Mouse (Mus musculus) forebrain, embryonic 11.5 days (tissue): ENCODE results near the gene Ctso. TPM values are rescaled to one million over a fixed set of nuclear protein-coding genes. Genes with fewer than 3 reads are reported as not detected.

Experiments used
- ATAC-seq: fragments of 200-750 bp; cut with Nextera tagmentation; replicated peaks from 2 replicates; pipeline ENCODE4 v1.8.0; 2017; ENCODE audit warnings: moderate TSS enrichment; ENCODE audit not compliant: low FRiP score
- DNase-seq: peaks from one replicate; pipeline ENCODE4 v3.0.0-alpha.2; 2017; ENCODE audit warnings: low spot score
- H3K27ac ChIP-seq: fragments of 300-500 bp; sonication (generic); 2 replicates; pipeline ENCODE4 v1.5.1; 2014; ENCODE audit warnings: low read depth, low read length
- H3K27me3 ChIP-seq: fragments of 300-500 bp; sonication (generic); 2 replicates; pipeline ENCODE4 v1.6.1; 2014; ENCODE audit warnings: mild to moderate bottlenecking, low read length, mixed read lengths; ENCODE audit not compliant: control insufficient read depth, insufficient read depth
- H3K36me3 ChIP-seq: fragments of 300-500 bp; sonication (generic); 2 replicates; pipeline ENCODE4 v1.6.1; 2014; ENCODE audit warnings: mild to moderate bottlenecking, low read length, moderate library complexity, mixed read lengths; ENCODE audit not compliant: control insufficient read depth, insufficient read depth
- H3K4me1 ChIP-seq: fragments of 300-500 bp; sonication (generic); replicated peaks from 2 replicates; pipeline ENCODE4 v1.6.1; 2014; ENCODE audit warnings: low read length, mixed read lengths; ENCODE audit not compliant: control insufficient read depth, insufficient read depth
- H3K4me2 ChIP-seq: fragments of 300-500 bp; sonication (generic); 2 replicates; pipeline ENCODE4 v1.6.1; 2014; ENCODE audit warnings: low read depth, mild to moderate bottlenecking, low read length, moderate library complexity, mixed read lengths; ENCODE audit not compliant: severe bottlenecking
- H3K4me3 ChIP-seq: fragments of 300-500 bp; sonication (generic); 2 replicates; pipeline ENCODE4 v1.5.1; 2014; ENCODE audit warnings: low read depth, low read length
- H3K9ac ChIP-seq: fragments of 300-500 bp; sonication (generic); 2 replicates; pipeline ENCODE4 v1.6.1; 2014; ENCODE audit warnings: low read length
- H3K9me3 ChIP-seq: fragments of 300-500 bp; sonication (generic); 2 replicates; pipeline ENCODE4 v1.6.1; 2016; ENCODE audit warnings: low read length, mixed read lengths; ENCODE audit not compliant: control insufficient read depth
- WGBS: fragments of 180-500 bp; shearing (Covaris S2); extraction: QIAGEN DNeasy Blood & Tissue Kit; methylation state at CpG from one replicate; pipeline ENCODE4 v1.1.7; 2014; 5-methylcytosine and 5-hydroxymethylcytosine counted together
- polyA plus RNA-seq: library from polyadenylated mRNA; unstranded; fragments of >200 nt; fragmentation: Nextera tagmentation; extraction: Ambion mirVana; gene quantifications from 2 replicates; pipeline ENCODE4 v1.2.1, GENCODE M21; 2014

Gene Ctso
- 5.2 and 5.8 TPM in 2 replicates for polyA plus RNA-seq

DNA sequence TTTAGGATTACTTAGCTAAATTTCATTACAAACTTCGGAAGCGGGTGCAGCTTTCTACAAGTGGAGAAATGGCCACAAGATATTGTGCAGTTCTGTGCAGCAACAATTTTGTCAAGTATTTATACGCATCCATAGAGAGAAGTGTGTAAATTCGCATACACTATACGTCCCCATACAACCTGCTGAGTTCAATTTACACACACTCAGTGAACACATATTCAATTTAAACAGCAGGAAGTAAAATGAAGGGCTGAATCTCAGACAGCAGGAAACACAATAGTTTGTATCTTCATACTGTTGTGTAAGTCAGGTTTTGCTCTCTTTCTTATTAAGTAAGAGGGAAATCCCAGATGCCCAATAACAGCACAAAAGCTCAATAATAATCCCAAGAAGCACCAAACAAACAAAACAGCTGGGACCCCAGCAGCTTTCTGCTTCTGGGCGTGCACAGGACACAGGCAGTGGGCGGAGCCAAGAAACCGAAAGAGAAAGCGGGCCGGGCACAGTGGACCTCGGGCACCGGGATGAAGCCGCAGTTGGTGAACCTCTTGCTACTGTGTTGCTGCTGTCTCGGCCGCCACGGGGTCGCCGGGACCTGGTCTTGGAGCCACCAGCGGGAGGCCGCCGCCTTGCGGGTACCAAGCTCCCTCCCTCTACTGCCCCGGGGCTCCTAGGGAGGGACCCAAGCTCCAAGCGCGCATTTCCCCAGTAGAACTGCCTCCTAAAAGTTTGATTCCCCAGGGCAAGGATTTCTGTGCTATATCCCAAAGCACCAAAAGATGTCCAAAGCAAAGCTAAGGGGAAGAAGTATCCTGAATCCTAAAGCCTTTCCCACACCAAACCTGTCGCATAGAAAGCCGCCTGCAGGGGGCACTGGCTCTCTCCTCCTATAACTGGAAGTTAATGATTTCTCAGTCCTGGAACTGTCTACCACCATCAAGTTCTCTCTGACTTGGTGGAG lies at the start of gene Ctso:
Gene Ctso, plus strand, starts transcription at position 461 of the 961 bp plus-strand sequence.
- Histone ChIP-seq H3K27me3 (no peaks in the 10 kb centered on the region), H3K9me3 (no peaks in the 10 kb centered on the region), H3K27ac (no peak within 1 kb of the TSS), H3K4me1 (no peaks in the 10 kb centered on the region), H3K4me2 (peak within 1 kb of the TSS; percentile 51), H3K36me3 (no peaks in the 10 kb centered on the region), H3K9ac (peak within 1 kb of the TSS; percentile 84), H3K4me3 (peak within 1 kb of the TSS; percentile 71)
- 9% methylated on average over 27 of the region's 27 CpGs for WGBS
- peak; percentile 88 for DNase-seq
- peak; percentile 92 for ATAC-seq

DNA sequence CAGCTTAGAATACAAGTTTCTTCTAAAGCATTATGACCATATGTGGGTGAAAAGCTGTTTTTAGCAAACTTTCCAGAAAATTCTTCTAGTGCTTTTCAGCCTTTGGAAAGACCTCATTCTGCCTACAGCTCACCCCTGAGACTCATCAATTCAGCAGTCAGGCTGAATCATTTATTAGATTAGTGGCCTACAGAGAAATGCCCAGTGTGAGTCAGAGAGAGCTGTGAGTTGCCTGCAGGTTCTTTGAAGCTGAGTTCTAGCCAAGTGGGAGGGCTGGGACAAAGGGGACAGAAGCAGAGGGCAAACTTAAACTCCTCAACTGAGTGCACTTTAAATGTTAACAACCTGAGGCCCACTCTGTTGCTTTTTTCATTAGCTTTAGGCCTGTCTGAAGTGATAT lies 48.5 kb upstream of the Ctso start:
- no peak for DNase-seq
- Histone ChIP-seq H3K4me2 (no peak overlapping the region), H3K27me3 (no peaks in the 10 kb centered on the region), H3K4me3 (no peak overlapping the region), H3K9ac (no peak overlapping the region), H3K36me3 (no peaks in the 10 kb centered on the region), H3K9me3 (no peaks in the 10 kb centered on the region), H3K4me1 (no peaks in the 10 kb centered on the region), H3K27ac (no peak overlapping the region)
- no peak for ATAC-seq

DNA sequence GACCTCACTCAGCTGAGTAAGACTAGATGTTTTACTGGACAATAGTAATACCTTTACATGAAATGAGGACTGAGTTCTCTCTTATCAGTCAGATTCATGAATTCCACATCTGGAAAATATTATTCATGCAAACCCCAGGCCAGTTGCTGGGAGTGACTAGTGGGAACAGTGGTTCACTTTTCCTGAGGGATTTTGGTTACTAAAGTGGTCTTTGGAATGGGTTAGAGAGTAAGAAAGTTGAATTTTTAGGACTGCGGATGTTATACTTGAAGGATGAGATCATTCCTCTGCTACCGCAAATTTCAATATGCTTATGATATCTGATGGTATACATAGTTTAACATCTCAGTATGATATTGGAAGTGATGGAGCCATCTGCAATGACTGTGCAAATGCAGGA lies 46.8 kb upstream of the Ctso start:
- Histone ChIP-seq H3K36me3 (no peaks in the 10 kb centered on the region), H3K9me3 (no peaks in the 10 kb centered on the region), H3K4me3 (no peak overlapping the region), H3K4me2 (no peak overlapping the region), H3K4me1 (no peaks in the 10 kb centered on the region), H3K9ac (no peak overlapping the region), H3K27me3 (no peaks in the 10 kb centered on the region), H3K27ac (no peak overlapping the region)
- DNase-seq (no peak), ATAC-seq (no peak)
- 96% methylated on average over 2 of the region's 2 CpGs for WGBS

DNA sequence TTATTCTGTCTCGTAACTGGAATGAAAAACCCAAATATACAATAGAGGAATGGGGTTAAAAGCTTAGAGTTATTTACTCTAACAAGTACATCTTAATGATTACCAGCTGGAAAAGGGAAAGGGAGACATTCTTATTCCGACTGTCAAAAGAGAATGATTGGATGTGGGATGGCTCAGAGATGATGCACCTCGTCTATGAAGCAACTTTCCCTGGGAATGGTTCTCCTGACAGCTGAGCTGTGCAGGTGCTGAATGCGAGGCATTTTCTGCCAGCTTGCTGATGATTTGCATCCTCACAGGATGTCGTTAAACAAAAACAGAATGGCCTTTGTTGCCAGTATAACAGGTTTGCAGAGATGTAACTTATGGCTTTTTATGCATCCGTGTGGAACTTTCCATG lies 43.3 kb upstream of the Ctso start:
- no peak for DNase-seq
- 76% methylated on average over 6 of the region's 6 CpGs for WGBS
- no peak for ATAC-seq

DNA sequence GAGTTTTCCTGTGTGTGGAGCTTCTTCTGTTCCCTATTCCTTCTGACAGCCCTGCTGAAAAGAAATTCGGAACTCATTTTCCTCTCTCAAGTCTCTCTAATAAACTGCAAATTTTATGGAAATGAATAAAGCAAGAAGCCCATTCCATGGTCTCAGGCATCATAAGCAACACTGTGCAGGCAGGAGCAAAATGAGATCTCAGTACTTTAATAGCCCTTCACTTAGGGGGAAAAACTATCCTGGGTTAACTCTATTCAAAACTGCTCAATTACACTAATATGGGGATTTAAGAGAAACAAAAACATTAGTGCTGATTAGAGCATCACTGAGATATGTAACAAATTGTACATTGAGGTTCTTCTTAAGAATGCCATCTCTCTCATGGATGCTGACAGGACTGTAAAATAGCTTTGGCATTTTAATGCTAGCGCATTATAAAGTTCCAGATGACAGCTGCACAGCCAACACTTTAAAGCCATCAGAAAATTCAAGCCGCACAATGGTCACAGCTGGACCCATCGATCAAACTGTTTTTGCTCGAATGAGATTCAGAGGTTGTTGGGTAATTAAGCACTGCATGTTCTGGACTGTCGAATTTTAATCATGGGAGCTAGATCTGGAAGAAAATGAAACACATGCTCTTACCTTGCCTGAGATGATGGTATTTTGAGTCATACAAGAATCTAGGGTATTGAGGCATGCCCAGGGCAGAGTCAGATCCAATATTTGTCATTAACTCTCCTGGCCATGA lies 21.9 kb upstream of the Ctso start:
- no peak overlapping the region for H3K27ac ChIP-seq
- peak; percentile 74 for ATAC-seq

More for the DNA sequence above, 43.3 kb upstream of the Ctso start:
- no peak overlapping the region for H3K27ac ChIP-seq
- no peak overlapping the region for H3K4me3 ChIP-seq
- no peak overlapping the region for H3K9ac ChIP-seq
- no peaks in the 10 kb centered on the region for H3K36me3 ChIP-seq
- H3K27me3 ChIP-seq = no peaks in the 10 kb centered on the region
- no peaks in the 10 kb centered on the region for H3K4me1 ChIP-seq
- H3K4me2 ChIP-seq = no peak overlapping the region
- H3K9me3 ChIP-seq = no peaks in the 10 kb centered on the region

DNA sequence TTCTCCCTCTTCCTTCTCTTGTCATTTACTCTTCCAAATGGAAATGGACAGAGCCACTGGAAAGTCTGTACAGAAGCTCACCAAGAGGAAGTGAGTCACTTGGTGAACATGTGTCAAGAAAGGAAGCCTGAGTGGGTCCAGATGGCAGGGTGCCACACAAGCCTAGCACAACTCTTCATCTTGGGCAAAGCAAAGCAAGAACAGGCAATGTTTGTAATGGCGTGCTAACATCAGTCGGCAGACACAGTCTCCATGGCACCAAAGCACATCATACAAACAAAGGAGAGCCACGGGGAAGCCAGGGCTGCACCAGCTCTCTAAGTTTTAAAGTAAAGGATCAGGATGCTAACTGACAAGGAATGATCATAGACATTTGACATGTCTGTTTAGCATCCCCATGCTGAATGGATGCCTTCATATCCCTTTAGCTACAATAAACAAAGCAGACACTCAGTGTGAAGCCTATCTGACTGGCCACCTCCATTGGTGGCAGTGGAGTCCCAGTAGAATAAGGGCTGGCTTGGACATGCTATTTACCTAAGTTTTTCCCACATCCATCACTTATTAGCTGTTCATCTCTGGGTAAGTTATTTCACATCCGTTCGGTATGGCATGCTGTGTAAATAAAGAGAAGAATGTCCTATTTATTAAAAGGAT lies 16.2 kb upstream of the Ctso start:
- 88% methylated on average over 5 of the region's 5 CpGs for WGBS
- DNase-seq (no peak), ATAC-seq (no peak)
- Histone ChIP-seq H3K9ac (no peak overlapping the region), H3K36me3 (no peaks in the 10 kb centered on the region), H3K4me1 (no peaks in the 10 kb centered on the region), H3K27me3 (no peaks in the 10 kb centered on the region), H3K9me3 (no peaks in the 10 kb centered on the region), H3K4me3 (no peak overlapping the region), H3K4me2 (no peak overlapping the region), H3K27ac (no peak overlapping the region)

More for the DNA sequence above, 21.9 kb upstream of the Ctso start:
- no peaks in the 10 kb centered on the region for H3K4me1 ChIP-seq
- H3K27me3 ChIP-seq = no peaks in the 10 kb centered on the region
- no peaks in the 10 kb centered on the region for H3K9me3 ChIP-seq
- H3K4me2 ChIP-seq = no peak overlapping the region
- 54% methylated on average over 6 of the region's 6 CpGs for WGBS
- DNase-seq = no peak
- no peak overlapping the region for H3K9ac ChIP-seq
- H3K4me3 ChIP-seq = no peak overlapping the region
- no peaks in the 10 kb centered on the region for H3K36me3 ChIP-seq

DNA sequence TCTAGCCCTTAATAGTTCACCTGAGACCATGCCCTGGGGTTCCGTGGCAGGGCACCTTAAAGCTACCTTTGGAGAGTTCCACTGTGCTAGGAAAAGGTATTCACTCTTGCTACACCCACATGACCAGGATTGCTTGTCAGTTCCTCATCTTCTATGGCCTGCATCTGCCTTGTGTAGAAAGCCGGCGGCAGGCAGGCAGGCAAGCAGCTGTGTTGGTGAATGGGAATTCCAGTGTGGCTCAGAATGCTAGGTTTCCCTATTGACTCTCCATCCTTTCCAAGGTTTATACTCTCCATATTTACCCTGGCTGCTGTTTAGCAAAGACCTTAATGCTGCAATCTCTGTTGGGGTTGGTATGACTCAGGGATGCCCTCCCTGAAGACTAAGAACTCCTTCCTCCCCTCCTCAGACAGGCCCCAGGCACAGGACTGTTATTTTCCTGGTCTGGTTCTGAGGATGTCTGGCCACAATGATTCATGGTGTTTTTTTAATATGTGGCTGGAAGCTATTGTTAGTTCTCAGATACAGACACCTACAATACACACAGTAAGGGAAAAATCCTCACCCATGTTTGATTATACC lies 15.0 kb upstream of the Ctso start:
- no peak for DNase-seq
- WGBS = 81% methylated on average over 3 of the region's 3 CpGs
- H3K4me2 ChIP-seq = no peak overlapping the region
- H3K4me1 ChIP-seq = no peaks in the 10 kb centered on the region
- H3K9me3 ChIP-seq = no peaks in the 10 kb centered on the region
- no peaks in the 10 kb centered on the region for H3K36me3 ChIP-seq
- no peak overlapping the region for H3K4me3 ChIP-seq
- H3K27me3 ChIP-seq = no peaks in the 10 kb centered on the region
- no peak overlapping the region for H3K27ac ChIP-seq
- H3K9ac ChIP-seq = no peak overlapping the region
- no peak for ATAC-seq

DNA sequence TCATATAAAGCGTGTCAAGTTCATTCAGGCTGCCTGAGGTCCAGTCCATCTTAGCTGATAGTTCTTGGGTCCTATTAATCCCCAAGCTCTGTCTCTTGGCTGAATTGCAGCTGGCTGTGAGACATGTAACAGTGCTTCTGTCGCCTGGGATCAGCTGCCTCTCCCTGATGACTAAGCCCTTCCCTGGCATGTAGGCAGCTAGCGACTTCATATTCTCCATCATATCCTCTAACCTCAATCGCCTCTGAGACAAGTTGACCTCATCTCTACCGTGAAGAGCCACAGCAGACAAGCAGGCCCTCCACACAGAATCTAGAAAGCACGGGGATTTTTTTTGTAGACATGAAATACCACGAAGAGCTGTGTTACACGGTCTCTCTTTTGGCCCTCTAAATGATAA lies 14.2 kb upstream of the Ctso start:
- no peak for ATAC-seq
- H3K36me3 ChIP-seq = no peaks in the 10 kb centered on the region
- WGBS = 90% methylated on average over 8 of the region's 8 CpGs
- no peak overlapping the region for H3K4me2 ChIP-seq
- no peak overlapping the region for H3K27ac ChIP-seq
- no peaks in the 10 kb centered on the region for H3K9me3 ChIP-seq
- H3K27me3 ChIP-seq = no peaks in the 10 kb centered on the region
- no peaks in the 10 kb centered on the region for H3K4me1 ChIP-seq
- no peak overlapping the region for H3K4me3 ChIP-seq
- no peak for DNase-seq
- H3K9ac ChIP-seq = no peak overlapping the region
